Mouse (Mus musculus): Measurements from ENCODE around the gene Thra. TPM values are rescaled to one million over a fixed set of nuclear protein-coding genes. Genes with fewer than 3 reads are reported as not detected.

The Thra gene
- total and polyA plus RNA-seq, 3 experiments, result 1.1 to 3.9 (median 3.8) TPM

DNA sequence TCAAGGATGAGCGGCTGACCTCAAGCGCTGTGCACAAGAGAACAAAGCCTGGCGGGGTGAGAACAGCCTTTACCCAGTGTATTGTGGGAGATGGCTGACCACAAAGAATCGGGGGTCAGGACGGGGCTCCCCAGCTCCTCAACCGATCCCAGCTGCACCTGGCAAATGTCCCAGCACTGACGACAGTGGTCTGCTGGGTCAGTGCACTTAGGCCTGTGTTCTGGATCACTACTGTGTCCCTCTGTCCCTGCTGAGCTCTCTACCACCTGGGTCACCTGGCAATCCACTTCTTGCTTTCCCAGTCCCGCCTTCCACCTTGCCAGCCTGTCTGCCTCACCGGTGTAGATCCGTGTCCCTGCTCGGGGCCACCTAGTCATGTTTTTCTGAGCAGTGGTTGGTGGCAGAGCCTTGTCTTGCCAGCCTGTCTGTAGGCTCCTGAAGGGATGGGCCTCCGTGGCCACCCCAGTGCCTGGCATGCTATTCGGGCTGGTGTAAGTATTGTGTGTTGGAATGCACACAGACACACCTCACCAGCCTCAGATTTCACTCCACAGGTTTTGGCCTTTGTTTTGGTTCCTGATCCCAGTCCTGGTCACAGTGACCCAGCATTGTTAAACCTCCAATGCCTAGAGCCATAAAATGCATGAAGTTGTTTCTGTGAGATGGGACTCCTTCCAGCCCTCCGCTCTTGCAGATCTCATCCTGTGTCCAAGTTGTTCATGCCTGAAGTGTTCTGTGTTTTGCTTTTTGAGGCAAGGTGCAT, 43.8 kb upstream of the Thra start:
- H3K9ac ChIP-seq (ENCODE audit: insufficient read depth, low read depth), result no peak overlapping the region
- dilution Hi-C loops (cut with MboI; ENCODE audit: extremely low pct_ligation_motif_present, extremely low pct_unique_long_range_greater_than_20kb, low sequenced_read_pairs) (no loop called here), in situ Hi-C loops (cut with MboI; ENCODE audit: low pct_ligation_motif_present, low pct_unique_long_range_greater_than_20kb, low sequenced_read_pairs) (loop anchor here (5.0 to 10.0 kb wide), 2 partner anchors 91 to 218 kb away; no protein-coding TSS in a partner anchor)
- no peak overlapping the region for H3K4me2 ChIP-seq (ENCODE audit: insufficient read depth, low read depth, poor library complexity, severe bottlenecking)
- H3K27ac ChIP-seq (ENCODE audit: insufficient read depth, low read depth), result no peak overlapping the region
- no peak for DNase-seq (ENCODE audit: extremely low read depth)
- H3K36me3 ChIP-seq (replicated peaks in 1 of 2; ENCODE audit: control insufficient read depth in 1 of 2, insufficient read depth in 1 of 2, low read length in 1 of 2), result peaks cover 48 to 61% of the 10 kb centered on the region in 2 experiments
- H3K79me2 ChIP-seq (replicated peaks; ENCODE audit: control insufficient read depth, extremely low read depth, insufficient read depth, poor library complexity, severe bottlenecking), result no peaks in the 10 kb centered on the region
- H3K4me1 ChIP-seq (ENCODE audit: control insufficient read depth in 1 of 2, insufficient read depth in 2 of 2), result peaks cover 8 to 34% of the 10 kb centered on the region in 2 experiments; a peak in 3 of 4 replicates
- no peaks in the 10 kb centered on the region for H3K9me3 ChIP-seq (replicated peaks; ENCODE audit: low read length)
- H3K27me3 ChIP-seq (replicated peaks), result no peaks in the 10 kb centered on the region
- no peak for TF ChIP-seq ELF1 (IDR thresholded peaks at IDR 0.05; ENCODE audit: low read depth, low read length)
- TF ChIP-seq MYC (IDR thresholded peaks at IDR 0.05; ENCODE audit: low read depth, low read length), result no peak
- peak; percentile 71; the same call in 1 of the 2 replicates for TF ChIP-seq POLR2AphosphoS2 (IDR thresholded peaks at IDR 0.05; ENCODE audit: low read depth, low read length)
- TF ChIP-seq POLR2A (IDR thresholded peaks at IDR 0.05; ENCODE audit: low read depth, low read length), result 0 out of 2 replicates have a peak, but pooled peaks have one; percentile 8
- no peak for TF ChIP-seq RAD21 (IDR thresholded peaks at IDR 0.05; ENCODE audit: low read depth, low read length)
- no peak for TF ChIP-seq CTCF (conservative IDR thresholded peaks at IDR 0.05 in 1 of 2, IDR thresholded peaks at IDR 0.05 in 1 of 2; ENCODE audit: low read depth in 2 of 2, low read length in 2 of 2)
- H3K4me3 ChIP-seq (replicated peaks in 1 of 3; ENCODE audit: low read depth in 2 of 3, low read length in 2 of 3, poor library complexity in 1 of 3), result no peak overlapping the region

DNA sequence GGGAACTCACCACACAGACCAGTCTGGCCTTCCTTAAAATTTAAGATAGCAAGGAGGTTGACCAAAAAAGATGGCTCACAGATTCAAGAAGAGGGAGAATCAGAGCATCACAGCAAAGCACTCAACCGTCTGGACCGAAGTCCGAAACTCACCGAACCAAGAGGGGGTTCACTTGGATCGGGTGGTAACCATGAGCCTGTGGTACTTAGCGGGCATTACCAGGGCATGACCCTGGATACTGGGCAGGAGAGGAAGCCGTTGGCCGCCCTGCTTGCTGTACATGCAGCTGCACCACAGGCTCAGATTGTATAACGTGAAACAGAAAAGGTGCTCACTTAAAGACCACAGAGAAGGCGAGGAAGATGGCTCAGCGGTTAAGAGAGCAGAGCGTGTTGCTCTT, 43.2 kb upstream of the Thra start:
- Histone ChIP-seq H3K79me2 (replicated peaks; ENCODE audit: control insufficient read depth, extremely low read depth, insufficient read depth, poor library complexity, severe bottlenecking) (no peaks in the 10 kb centered on the region), H3K36me3 (replicated peaks in 1 of 2; ENCODE audit: control insufficient read depth in 1 of 2, insufficient read depth in 1 of 2, low read length in 1 of 2) (peaks cover 42 to 55% of the 10 kb centered on the region in 2 experiments), H3K4me2 (ENCODE audit: insufficient read depth, low read depth, poor library complexity, severe bottlenecking) (no peak overlapping the region), H3K9me3 (replicated peaks; ENCODE audit: low read length) (no peaks in the 10 kb centered on the region), H3K27ac (ENCODE audit: insufficient read depth, low read depth) (no peak overlapping the region), H3K27me3 (replicated peaks) (no peaks in the 10 kb centered on the region), H3K4me3 (replicated peaks in 1 of 3; ENCODE audit: low read depth in 2 of 3, low read length in 2 of 3, poor library complexity in 1 of 3) (no peak overlapping the region), H3K9ac (ENCODE audit: insufficient read depth, low read depth) (no peak overlapping the region), H3K4me1 (ENCODE audit: control insufficient read depth in 1 of 2, insufficient read depth in 2 of 2) (peaks cover 8 to 29% of the 10 kb centered on the region in 2 experiments; a peak in 3 of 4 replicates)
- dilution Hi-C loops (cut with MboI; ENCODE audit: extremely low pct_ligation_motif_present, extremely low pct_unique_long_range_greater_than_20kb, low sequenced_read_pairs), result no loop called here
- in situ Hi-C loops (cut with MboI; ENCODE audit: low pct_ligation_motif_present, low pct_unique_long_range_greater_than_20kb, low sequenced_read_pairs), result loop anchor here (5.0 to 10.0 kb wide), 2 partner anchors 90 to 218 kb away; no protein-coding TSS in a partner anchor
- TF ChIP-seq POLR2A (IDR thresholded peaks at IDR 0.05; ENCODE audit: low read depth, low read length) (peak; percentile 5; the same call in 1 of the 2 replicates), POLR2AphosphoS2 (IDR thresholded peaks at IDR 0.05; ENCODE audit: low read depth, low read length) (0 out of 2 replicates have a peak, but pooled peaks have one; percentile 26), ELF1 (IDR thresholded peaks at IDR 0.05; ENCODE audit: low read depth, low read length) (no peak)
- no peak for DNase-seq (ENCODE audit: extremely low read depth)

DNA sequence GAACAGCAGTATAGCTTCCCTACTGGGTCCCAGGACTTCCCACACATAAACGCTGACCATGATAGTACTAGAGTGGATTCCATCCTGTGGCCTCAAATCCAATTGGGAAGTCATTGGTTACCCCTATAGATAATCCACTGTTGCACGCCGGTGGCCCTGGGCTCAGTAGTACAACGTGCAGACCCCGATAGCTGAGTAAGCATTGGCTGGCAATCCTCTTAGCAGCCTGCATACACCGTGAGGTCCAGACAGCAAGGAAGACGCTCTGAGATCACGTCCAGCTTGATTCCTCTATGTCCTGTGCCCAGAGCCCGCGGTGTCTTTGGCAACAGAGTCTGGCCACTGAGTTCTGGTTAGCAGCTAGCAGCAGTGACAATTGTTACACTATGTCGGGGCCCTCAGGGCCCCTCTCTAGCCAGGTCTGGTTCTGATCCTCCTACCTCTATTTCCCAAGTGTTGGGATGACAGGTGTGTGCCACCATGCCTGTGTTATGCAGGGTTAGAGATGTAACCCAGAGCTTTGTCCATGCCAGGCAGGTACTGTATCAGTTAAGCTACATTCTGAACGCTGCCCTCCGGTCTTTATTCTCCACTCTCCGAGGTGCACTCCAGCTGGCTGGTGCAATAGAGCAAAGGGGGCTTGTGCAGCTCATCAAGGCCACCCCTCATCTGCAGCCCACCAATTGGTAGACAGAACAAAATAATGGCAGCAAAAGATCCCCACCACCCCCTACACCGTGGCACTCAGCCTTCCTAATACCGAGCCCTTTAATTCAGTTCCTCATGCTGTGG, 41.4 kb upstream of the Thra start:
- no peak overlapping the region for H3K4me3 ChIP-seq (replicated peaks in 1 of 3; ENCODE audit: low read depth in 2 of 3, low read length in 2 of 3, poor library complexity in 1 of 3)
- H3K9me3 ChIP-seq (replicated peaks; ENCODE audit: low read length), result no peaks in the 10 kb centered on the region
- no peak for DNase-seq (ENCODE audit: extremely low read depth)
- dilution Hi-C loops (cut with MboI; ENCODE audit: extremely low pct_ligation_motif_present, extremely low pct_unique_long_range_greater_than_20kb, low sequenced_read_pairs) (no loop called here), in situ Hi-C loops (cut with MboI; ENCODE audit: low pct_ligation_motif_present, low pct_unique_long_range_greater_than_20kb, low sequenced_read_pairs) (loop anchor here (5.0 to 10.0 kb wide), 2 partner anchors 88 to 216 kb away; no protein-coding TSS in a partner anchor)
- no peak overlapping the region for H3K9ac ChIP-seq (ENCODE audit: insufficient read depth, low read depth)
- TF ChIP-seq SMC3 (IDR thresholded peaks at IDR 0.05; ENCODE audit: low read depth, low read length), result no peak
- no peak for TF ChIP-seq NELFE (IDR thresholded peaks at IDR 0.05; ENCODE audit: low read depth, low read length)
- TF ChIP-seq MAX (IDR thresholded peaks at IDR 0.05; ENCODE audit: low read length), result no peak
- TF ChIP-seq POLR2AphosphoS2 (IDR thresholded peaks at IDR 0.05; ENCODE audit: low read depth, low read length), result no peak
- TF ChIP-seq POLR2A (IDR thresholded peaks at IDR 0.05; ENCODE audit: low read depth, low read length), result no peak
- TF ChIP-seq SIN3A (IDR thresholded peaks at IDR 0.05; ENCODE audit: low read length), result no peak
- TF ChIP-seq E2F4 (IDR thresholded peaks at IDR 0.05; ENCODE audit: insufficient replicate concordance, low read depth, low read length), result no peak
- TF ChIP-seq ZMIZ1 (IDR thresholded peaks at IDR 0.05; ENCODE audit: low read depth, low read length), result no peak
- no peak for TF ChIP-seq JUN (IDR thresholded peaks at IDR 0.05; ENCODE audit: insufficient read depth, low read depth, low read length)
- no peaks in the 10 kb centered on the region for H3K27me3 ChIP-seq (replicated peaks)
- no peak overlapping the region for H3K4me2 ChIP-seq (ENCODE audit: insufficient read depth, low read depth, poor library complexity, severe bottlenecking)
- peaks cover 28 to 49% of the 10 kb centered on the region in 2 experiments for H3K36me3 ChIP-seq (replicated peaks in 1 of 2; ENCODE audit: control insufficient read depth in 1 of 2, insufficient read depth in 1 of 2, low read length in 1 of 2)
- H3K4me1 ChIP-seq (ENCODE audit: control insufficient read depth in 1 of 2, insufficient read depth in 2 of 2), result peaks cover 8 to 12% of the 10 kb centered on the region in 2 experiments; a peak in 3 of 4 replicates
- H3K27ac ChIP-seq (ENCODE audit: insufficient read depth, low read depth), result no peak overlapping the region
- no peaks in the 10 kb centered on the region for H3K79me2 ChIP-seq (replicated peaks; ENCODE audit: control insufficient read depth, extremely low read depth, insufficient read depth, poor library complexity, severe bottlenecking)
